Mouse (Mus musculus): ENCODE results near the gene AB124611.
"Not testable (repeated sequence)": the region's sequence is repeated elsewhere in the genome, so short reads cannot be mapped to it uniquely, and the experiment has no call there.

AB124611 gene

DNA sequence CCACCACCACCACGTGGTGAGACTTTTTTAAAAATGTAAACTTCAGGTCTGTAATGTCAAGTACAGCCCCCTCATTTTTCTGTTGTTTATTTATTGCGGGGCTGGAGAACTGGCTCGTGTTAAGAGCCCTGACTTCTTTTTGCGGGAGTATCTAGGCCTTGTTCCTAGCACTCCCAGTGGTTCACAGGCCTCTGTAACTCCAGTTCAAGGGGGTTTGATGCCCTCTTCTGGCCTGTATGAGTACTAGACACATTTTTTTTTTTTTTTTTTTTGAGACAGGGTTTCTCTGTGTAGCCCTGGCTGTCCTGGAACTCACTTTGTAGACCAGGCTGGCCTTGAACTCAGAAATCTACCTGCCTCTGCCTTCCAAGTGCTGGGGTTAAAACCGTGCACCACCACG lies 7.3 kb upstream of the AB124611 start:
- in situ Hi-C loops (cut with MboI; ENCODE audit: low sequenced_read_pairs): not testable (repeated sequence)

DNA sequence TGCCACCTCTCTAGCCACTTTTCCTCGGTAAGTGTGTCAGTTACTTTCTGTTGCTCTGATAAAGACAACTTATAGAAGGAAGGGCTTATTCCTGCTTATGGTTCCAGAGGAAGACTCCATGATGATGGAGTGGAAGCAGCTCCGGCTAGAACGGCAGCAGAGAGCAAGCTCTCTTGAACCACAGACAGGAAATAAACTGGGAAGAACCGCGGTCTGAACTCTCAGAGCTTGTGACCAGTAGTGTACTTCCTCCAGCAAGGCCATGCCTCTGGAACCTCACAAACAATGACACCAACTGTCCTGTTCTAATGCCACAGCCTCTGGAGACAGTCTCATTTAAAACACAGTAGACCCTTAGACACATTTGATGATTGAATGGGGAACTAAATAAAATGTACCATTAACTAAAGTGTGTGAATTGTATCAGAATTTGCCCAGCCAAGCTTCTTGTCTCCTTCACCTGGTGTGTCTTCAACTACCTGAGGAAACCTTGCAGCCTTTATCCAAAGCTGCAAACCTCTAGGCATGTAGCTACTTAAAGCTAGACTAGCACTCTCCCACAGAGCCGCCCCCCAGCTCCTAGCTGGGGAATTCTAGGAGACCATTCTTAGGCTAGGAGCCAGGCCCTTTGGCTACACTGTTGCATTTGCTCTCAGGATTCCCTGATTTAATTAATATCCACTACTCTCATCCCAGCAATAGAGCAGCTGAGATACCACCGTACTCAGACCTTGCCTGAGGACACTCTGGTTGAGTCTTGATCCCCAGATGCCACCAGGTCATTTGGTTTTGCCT lies 637 bp upstream of the AB124611 start:
- in situ Hi-C loops (cut with MboI; ENCODE audit: low sequenced_read_pairs): no loop called here

DNA sequence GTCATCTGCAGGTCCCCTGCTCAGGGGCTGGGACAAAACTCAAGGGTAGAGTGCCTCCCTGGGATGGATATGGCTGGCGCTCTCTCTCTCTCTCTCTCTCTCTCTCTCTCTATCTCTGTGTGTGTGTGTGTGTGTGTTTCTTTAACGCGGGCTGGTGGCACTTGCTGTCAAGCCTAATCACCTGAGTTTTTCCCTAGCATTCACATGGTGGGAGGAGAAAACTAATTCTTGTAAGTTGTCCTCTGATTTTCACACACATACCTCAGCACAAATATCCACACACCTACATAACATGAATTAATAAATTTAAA lies 613 bp downstream of the AB124611 start:
- in situ Hi-C loops (cut with MboI; ENCODE audit: low sequenced_read_pairs): no loop called here

DNA sequence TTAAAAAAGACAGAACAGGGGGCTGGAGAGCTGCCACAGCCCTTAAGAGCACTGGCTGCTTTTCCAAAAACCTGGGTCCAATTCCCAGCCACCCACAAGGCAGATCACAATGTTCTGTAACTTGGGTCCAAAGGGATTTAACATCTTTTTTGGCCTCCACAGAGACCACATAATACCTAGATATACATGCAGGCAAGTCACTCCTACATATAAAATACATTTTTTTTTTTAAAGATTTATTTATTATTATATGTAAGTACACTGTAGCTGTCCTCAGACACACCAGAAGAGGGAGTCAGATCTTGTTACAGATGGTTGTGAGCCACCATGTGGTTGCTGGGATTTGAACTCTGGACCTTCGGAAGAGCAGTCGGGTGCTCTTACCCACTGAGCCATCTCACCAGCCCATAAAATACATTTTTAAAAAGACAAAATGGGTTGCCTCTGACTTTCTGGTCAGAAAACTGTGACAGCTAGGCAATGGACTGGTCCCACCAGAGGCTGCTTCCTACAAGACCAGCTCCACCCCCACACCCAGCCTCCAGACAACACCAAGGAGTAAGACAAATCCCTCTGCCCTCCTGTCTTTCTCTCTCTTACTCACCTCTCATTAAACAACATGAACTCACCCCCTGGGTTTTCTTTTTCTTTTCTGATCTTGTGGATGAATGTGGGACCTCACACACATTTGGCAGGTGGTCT lies 1.3 kb downstream of the AB124611 start:
- in situ Hi-C loops (cut with MboI; ENCODE audit: low sequenced_read_pairs): no loop called here

DNA sequence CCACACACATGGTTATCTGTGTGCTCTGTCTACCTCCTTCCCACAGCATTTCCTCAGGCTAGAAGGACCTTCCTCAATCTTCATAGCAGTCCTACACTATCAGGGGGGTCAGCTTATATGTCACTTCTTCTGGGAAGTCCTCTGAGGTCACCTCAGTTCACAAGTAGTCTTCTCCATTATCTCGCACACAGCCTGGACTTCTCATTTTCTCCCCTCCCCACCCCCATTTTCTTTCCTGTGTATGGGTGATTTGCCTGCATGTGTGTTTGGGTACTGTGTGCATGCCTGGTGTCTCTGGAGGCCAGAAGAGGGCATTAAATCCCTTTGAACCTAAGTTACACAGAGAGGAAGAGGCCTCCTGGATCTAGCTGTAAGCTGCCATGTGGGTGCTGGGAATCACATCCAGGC lies 1.9 kb downstream of the AB124611 start:
- in situ Hi-C loops (cut with MboI; ENCODE audit: low sequenced_read_pairs): no loop called here

DNA sequence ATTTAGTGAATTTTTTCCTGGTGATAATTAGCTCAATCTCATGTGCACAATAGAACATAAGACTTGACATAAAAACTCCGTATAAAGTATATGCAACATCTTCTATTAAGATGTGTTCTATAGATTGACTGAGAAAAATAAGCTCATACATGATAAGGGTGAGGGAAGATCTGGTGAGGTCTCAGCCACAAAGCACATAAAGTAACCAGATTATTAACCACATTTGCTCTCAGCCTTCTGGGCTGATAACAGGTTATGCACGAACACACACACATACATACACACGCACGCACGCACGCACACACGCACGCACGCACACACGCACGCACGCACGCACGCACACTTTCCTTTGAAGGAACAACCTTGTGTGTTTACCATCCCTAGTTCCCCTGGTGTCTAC lies 10.5 kb downstream of the AB124611 start:
- in situ Hi-C loops (cut with MboI; ENCODE audit: low sequenced_read_pairs): no loop called here

DNA sequence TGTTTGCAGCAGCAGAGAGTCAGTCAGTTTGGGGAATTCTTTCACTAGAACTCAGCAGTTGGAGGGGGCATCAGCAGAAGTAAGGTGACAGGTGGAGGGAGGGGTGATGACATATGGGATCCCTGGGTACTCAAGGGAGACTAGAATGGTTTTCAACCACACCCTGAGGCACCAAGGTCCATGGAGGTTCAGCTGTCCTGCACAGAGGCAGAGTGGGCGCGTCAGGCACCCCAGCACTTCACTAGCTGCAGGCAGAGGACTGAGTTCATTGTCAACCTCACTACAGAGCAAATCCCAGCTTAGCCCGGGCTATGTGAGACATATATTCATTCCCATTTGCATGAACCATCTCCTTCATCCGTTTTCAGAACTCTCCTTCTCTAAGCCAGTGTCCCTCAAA lies 11.0 kb downstream of the AB124611 start:
- in situ Hi-C loops (cut with MboI; ENCODE audit: low sequenced_read_pairs): no loop called here

DNA sequence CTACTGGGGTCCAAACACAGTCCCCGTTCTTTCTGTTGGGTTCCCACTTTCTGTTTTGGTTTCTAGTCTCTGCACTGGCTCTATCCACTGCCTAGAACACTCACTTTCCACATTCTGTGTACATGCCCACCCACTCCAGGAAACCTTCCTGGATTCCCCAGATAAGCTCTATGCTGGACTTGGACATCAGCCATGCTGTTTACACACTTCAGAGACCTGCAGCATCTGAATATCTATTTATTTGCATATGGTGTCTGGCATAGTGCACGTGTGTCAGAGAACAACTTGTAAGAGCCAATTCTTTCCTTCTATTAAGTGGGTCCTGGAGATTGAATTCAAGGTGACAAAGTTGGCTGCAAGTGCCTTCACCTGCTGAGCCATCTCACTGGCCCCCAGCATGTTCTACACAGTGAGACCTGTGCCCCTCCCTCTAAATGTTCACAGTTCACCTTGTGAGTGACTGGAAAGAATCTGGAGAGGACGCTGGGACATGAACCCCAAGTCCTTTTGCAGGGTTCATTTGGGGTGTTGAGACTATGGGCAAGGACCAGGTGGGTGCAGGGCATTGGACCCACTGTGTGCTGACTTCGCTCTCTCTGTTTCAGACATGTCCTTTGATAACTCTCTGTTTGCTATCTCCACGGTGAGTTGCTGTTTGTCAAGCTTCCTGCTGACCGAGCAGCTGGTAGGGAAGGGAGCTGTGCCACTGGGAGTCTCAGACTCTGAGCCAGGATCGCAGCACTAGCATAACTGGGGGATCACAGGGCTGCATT lies 14.2 kb downstream of the AB124611 start:
- in situ Hi-C loops (cut with MboI; ENCODE audit: low sequenced_read_pairs): no loop called here

DNA sequence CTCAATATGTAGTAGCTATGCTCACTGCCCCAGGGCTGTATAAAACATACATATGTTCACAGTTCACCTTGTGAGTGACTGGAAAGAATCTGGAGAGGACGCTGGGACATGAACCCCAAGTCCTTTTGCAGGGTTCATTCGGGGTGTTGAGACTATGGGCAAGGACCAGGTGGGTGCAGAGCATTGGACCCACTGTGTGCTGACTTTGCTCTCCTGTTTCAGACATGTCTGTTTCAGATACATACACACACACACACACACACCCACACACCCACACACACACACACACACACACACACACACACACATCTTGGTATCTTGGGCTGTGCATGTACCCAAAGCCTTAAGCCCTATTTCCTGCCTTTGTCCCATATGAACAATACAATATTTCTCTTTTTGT lies 16.0 kb downstream of the AB124611 start:
- in situ Hi-C loops (cut with MboI; ENCODE audit: low sequenced_read_pairs): not testable (repeated sequence)

DNA sequence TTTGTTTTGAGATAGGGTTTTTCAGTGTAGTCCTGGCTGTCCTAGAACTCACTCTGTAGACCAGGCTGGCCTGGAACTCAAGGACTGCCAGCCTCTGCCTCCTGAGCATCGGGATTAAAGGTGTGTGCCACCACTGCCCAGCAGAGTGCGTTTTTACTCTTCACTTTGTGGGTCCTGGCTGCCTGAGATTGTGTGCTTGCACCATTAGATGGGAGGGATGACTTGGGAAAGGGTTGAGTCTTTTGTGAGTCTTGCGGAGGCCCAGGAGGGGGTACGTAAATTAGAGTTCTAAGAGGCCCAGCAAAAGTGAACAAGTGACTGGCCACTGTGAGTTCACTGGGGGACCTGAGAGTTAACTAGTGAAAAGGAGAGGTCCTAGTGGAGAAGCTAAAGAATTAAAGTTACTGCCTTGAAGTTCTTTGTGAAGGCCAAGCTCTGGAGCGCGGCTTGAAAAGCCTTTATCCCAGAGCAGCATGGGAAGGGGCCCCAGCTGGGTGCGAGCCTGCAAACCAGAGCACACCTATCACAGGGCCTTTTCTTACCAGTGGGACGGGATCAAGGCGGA lies 19.5 kb downstream of the AB124611 start:
- in situ Hi-C loops (cut with MboI; ENCODE audit: low sequenced_read_pairs): no loop called here

DNA sequence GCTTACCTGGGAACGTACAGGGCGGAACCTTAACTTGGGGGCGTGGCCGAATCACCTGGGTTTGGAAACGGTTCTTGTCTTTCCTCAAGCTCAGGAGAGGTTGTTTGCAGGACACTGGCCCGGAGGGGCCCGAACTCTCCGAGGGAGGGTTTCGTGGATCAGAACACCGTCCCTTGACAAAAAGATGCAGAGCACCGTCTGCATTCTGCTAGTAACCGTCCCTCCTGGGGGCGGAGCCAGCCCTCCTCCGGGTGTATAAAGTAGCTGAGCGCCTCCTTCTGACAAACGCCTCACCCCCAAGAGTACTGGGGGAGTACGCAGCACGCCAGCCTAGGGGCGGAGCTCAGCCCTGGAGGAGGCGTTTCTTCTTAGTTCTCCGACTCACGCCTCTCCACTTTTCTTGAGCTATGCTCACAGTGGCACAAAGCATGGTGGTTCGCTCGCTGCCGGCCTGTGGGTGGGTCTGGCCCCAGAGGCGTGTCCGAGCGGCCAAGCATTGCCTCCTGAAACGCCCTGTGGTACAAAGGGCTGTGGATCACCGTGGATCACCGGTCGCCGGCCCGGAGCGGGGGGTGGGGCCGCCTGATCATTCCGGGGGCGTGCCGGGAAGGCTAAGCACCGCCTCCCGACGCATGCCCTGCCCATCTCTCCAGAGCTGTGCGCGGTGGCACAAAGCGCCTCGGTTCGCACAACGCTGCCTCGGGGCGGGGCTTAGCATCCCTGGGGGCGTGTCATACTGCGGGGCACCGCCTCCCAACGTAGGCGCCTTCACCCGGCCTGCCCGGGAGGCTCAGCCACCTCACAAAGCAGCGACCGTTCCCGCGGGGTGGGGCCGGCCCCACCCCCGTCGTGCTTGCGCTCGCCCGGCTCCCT lies 20.2 kb downstream of the AB124611 start:
- in situ Hi-C loops (cut with MboI; ENCODE audit: low sequenced_read_pairs): no loop called here

DNA sequence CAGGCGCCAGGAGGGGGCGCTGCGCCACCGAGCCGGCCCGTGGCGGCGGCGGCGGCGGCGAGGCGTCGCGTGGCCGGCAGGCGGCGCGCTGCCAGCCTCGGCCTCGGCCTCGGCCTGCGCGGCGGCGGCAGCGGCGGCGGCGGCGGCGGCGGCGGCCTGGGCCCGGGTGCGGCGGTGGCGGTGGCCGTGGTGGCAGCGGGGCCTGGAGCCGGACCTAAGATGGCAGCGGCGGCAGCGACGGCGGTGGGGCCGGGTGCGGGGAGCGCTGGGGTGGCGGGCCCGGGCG lies 20.8 kb downstream of the AB124611 start, which contains the start of gene Carm1:
Gene Carm1, plus strand, starts transcription at position 106 of the 286 bp plus-strand sequence.
- in situ Hi-C loops (cut with MboI; ENCODE audit: low sequenced_read_pairs): no loop called here

DNA sequence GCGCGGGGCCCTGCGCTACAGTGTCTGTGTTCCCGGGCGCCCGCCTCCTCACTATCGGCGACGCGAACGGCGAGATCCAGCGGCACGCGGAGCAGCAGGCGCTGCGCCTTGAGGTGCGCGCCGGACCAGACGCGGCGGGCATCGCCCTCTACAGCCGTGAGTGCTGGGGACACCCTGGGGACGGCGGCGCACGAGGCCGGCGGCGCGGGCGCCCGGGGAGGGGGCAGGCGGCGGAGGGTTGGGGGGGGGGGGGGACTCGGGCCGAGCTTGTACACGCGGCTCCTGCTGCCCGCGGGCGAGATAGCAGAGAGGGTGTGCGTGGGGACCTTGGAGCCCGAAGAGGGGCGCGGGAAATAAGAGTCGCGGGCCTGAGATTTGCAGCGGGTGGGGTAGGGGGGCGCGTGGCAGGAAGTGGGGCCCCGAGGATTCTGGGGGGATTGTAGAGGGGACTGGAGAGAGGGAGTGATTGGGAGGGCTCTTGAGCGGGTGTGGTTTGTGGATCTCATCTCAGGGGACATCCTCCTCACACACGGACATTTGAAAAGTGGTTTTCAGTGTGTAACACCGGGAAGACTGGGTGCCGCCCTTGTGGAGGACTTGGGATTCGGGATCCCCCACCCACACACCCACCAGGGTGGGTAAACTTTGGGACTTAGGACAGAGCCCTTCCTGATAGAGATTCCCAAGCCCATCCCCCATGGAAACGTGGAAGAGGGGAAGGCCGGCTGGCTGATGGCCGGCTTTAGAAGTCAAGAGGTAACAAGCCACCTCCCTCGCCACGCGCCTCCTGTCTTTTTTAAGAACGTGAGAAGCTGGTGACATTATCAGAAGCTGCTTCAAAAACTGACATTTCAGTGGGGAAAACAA lies 21.3 kb downstream of the AB124611 start:
- in situ Hi-C loops (cut with MboI; ENCODE audit: low sequenced_read_pairs): no loop called here

DNA sequence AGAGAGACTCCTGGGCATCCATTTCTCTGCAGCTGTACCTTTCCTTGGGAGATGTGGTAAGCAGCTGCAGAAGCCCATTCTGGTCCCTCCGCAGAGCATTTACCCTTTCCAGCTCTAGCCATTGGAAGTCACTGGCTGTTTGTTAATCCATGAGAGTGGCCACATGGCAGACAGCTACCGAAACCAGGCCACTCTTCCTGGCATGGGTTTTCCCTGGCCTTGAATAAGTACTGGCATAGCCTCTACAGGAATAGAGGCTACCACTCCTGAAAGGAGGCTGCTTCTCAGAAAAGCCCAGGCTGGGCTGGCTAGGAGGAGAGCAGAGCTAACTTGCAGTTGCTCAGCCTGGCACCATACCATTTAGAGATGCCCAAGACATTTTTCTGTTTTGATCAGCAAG lies 25.1 kb downstream of the AB124611 start:
- in situ Hi-C loops (cut with MboI; ENCODE audit: low sequenced_read_pairs): no loop called here

DNA sequence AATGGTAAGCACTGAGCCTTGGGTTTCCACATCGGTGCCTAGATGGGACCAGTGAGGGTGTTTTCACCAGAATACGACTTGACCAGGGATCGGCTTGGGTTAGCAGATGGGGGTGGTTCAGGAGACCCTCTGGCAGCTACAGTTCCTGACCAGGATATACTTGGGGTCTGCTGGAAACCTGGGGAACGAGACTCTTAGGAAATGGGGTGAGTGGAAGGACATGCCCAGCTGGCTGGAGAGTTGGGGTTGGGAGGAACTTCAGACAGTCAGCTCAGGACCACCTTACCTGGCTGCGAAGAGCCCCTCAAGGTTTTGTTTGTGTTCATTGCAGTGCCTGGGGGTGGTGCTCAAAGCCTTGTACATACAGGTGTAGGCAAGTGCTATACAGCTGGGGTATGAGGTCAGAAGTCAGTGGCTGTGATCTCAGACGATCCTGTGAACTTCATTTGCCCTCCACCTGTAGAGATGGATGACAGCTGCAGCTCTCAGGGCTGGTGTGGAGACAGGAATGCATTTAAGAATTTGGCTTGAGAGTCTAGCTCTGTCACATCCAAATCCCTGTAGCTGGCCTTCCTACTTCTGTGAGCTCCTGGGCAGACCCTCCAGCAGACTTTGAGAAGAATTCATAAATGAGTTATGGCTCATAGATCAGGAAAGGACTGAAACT lies 27.8 kb downstream of the AB124611 start:
- in situ Hi-C loops (cut with MboI; ENCODE audit: low sequenced_read_pairs): no loop called here

DNA sequence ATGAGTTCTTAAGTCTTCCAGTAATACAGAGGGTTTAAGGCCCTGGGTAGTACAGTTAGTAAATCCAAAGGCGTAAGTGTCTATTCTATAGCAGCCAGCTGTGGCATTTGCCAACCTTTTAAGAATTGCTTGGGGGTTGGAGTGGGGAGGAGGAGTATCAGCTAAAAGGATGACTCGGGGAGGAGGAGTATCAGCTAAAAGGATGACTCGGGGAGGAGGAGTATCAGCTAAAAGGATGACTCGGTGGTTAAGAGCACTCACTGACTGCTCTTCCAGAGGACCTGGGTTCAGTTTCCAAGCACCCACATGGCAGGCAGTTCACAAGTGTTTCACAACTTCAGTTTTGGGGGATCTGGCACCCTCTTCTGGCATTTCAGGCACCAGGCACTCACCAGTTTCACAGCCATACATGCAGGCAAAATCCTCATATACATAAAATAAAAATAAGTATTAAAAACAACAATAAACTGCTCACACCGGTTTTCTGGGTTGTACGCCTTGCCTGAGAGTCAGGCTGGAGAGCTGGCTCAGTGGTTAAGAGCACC lies 29.3 kb downstream of the AB124611 start:
- in situ Hi-C loops (cut with MboI; ENCODE audit: low sequenced_read_pairs): no loop called here

DNA sequence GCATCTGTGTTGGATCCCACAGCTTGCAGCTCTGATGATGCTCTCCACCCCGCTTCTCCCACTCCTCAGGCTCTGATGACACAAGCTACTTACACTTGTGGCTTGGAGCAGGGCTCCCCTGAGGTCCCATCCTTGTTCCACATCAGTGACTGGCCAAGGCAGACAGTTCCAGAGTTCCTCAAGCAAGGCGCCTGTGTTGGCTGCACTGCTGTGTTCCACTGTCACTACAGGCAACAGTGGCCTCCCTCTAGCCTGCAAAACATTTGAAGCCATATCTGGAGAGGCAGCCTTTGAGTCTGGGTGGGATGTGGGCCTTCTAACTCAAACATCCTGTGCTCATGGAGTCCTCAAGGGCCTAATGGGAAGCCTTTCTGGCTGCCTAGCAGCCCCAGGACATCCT lies 31.0 kb downstream of the AB124611 start:
- in situ Hi-C loops (cut with MboI; ENCODE audit: low sequenced_read_pairs): no loop called here

DNA sequence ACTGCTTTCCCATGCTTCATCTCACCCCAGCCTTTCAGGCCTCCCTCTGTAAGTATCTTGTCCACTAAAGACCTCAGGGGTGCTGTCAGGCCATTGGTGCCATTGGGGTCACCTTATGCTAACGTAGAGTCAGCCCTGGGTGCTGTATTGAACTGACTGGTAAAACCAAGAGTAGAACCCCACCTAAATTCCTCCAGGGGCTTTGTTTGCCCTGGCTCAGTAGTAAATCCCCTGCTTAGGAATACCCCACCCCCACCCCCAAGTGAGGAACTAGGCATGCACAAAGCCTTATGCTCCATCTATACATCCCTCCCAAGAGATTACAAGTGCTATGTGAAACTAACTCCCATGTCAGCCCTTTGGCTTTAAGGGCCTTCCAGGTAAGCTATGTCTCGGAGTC lies 31.6 kb downstream of the AB124611 start:
- in situ Hi-C loops (cut with MboI; ENCODE audit: low sequenced_read_pairs): no loop called here

DNA sequence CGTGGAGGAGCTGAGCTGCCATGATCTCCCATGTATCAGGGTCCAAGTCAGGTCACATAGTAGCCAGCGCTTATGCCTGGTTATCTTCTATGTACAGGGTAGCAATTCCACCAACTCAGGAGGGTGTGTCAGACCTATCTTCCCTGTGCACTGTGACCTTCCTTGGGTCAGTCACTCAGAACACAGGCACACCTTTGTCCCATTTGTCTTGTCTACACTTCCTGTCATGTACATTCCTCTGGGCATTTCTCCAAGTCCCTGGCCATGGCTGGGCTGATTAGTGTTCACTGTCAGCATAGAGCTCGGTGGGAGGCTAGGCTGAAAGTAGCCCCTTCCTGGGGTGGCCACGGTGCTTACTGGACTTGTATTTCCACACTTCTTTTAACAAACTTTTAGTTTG lies 32.4 kb downstream of the AB124611 start:
- in situ Hi-C loops (cut with MboI; ENCODE audit: low sequenced_read_pairs): no loop called here
